Mouse (Mus musculus): ENCODE results near the gene Lclat1.

- TF ChIP-seq POLR2A (IDR thresholded peaks at IDR 0.05; ENCODE audit: borderline replicate concordance, insufficient read depth, low read length) (no peak), CTCF (IDR thresholded peaks at IDR 0.05; ENCODE audit: borderline replicate concordance, insufficient read depth, low read depth, low read length) (no peak)
Measured at GRCm38 (mm10) chr17:73126903-73127302, 19.1 kb downstream of the Lclat1 start.

Measured in cerebellum, adult 2 months (tissue).